Mouse (Mus musculus): ENCODE results near the gene Lgr4. TPM values are rescaled to one million over a fixed set of nuclear protein-coding genes. Genes with fewer than 3 reads are reported as not detected.
"Not testable (repeated sequence)": the region's sequence is repeated elsewhere in the genome, so short reads cannot be mapped to it uniquely, and the experiment has no call there.

Gene Lgr4
- total RNA-seq (2014; rRNA removed; ENCODE audit: low replicate concordance) (49.7 and 61.2 TPM in 2 replicates), polyA plus RNA-seq (2015; fragmentation: Nextera tagmentation; extraction: Ambion mirVana) (10.2 and 10.9 TPM in 2 replicates)

DNA sequence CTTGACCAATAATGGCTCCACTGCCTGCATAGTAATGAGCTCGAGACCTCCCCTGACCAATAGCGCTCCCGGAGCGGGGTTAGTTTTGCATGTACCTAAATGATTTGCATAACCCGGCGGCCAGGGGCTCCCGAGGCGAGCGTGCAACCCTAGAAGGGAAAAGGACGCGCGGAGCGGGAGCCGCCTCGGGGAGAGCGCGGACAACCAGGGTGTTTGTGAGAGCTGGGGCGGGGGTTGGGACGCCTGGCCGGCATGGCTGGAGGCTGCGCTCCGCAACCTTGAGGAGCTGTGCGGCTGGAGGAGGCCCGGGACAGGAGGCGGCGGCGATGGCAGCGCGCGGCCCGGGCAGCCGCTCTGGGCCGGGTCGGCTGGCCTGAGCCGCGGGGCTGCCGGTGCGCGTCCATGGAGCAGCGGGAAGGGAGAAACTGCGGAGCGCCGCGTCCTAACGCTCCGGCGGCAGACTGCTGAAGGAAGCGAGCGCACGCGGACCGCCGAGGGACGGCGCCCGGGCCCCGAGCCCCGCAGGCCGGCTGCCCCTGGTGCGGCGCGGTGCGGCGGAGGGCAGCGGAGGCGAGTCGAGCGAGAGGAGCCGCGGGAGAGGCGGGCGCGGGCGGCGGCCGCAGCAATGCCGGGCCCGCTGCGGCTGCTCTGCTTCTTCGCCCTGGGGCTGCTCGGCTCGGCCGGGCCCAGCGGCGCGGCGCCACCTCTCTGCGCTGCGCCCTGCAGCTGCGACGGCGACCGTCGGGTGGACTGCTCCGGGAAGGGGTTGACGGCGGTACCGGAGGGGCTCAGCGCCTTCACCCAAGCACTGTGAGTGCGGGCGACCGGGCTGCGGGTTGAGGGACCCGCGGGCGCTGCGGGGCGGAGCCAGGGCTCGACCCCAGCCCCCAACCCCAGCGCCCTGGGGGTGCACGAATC lies at the start of gene Lgr4:
TSS of gene Lgr4 (plus strand) at position 152 of the 918 bp plus-strand sequence.
- Histone ChIP-seq H3K27me3 (ENCODE audit: control insufficient read depth, insufficient read depth, low read length) (no peaks in the 10 kb centered on the region), H3K27ac (ENCODE audit: low read depth) (peak within 1 kb of the TSS; percentile 100), H3K36me3 (replicated peaks; ENCODE audit: control insufficient read depth, insufficient read depth, low read length) (no peaks in the 10 kb centered on the region), H3K4me2 (ENCODE audit: low read depth, low read length) (peak within 1 kb of the TSS; percentile 84), H3K4me1 (ENCODE audit: control insufficient read depth, insufficient read depth) (peaks cover 34% of the 10 kb centered on the region), H3K9me3 (replicated peaks; ENCODE audit: control insufficient read depth, low read length) (no peaks in the 10 kb centered on the region), H3K4me3 (ENCODE audit: low read depth, low read length) (peak within 1 kb of the TSS; percentile 73), H3K9ac (replicated peaks; ENCODE audit: low read depth, low read length) (peak within 1 kb of the TSS; percentile 90)
- under 1% methylated on average over 77 of the region's 111 CpGs for WGBS
- peak; percentile 99 for DNase-seq (ENCODE audit: low spot score)
- peak; percentile 98 for ATAC-seq (ENCODE audit: insufficient read depth, low read depth)
- TF ChIP-seq CTCF (IDR thresholded peaks at IDR 0.05; ENCODE audit: low read depth): no peak

DNA sequence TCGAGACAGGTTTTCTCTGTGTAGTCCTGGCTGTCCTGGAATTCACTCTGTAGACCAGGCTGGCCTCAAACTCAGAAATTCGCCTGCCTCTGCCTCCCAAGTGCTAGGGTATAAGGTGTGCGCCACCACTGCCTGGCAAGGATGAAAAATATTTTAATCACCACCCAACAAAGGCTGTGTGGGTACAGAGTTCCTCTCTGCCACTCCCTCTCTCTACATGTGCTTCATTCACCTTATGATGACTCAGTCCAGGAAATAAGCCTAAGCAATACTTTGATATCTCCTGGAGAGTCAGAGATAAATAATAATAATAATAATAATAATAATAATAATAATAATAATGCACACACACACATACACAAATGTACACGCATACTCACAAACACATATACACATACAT lies 38.0 kb upstream of the Lgr4 start:
- not testable (repeated sequence) for H3K9ac ChIP-seq (replicated peaks; ENCODE audit: low read depth, low read length); H3K4me3 ChIP-seq (ENCODE audit: low read depth, low read length); H3K9me3 ChIP-seq (replicated peaks; ENCODE audit: control insufficient read depth, low read length); H3K27me3 ChIP-seq (ENCODE audit: control insufficient read depth, insufficient read depth, low read length); ATAC-seq (ENCODE audit: insufficient read depth, low read depth); H3K4me2 ChIP-seq (ENCODE audit: low read depth, low read length); H3K36me3 ChIP-seq (replicated peaks; ENCODE audit: control insufficient read depth, insufficient read depth, low read length); DNase-seq (ENCODE audit: low spot score); H3K27ac ChIP-seq (ENCODE audit: low read depth); H3K4me1 ChIP-seq (ENCODE audit: control insufficient read depth, insufficient read depth)
- WGBS: 70% methylated on average over 4 of the region's 4 CpGs

GRCm38 (mm10) chr2:109881111-109881510 lies 36.3 kb upstream of the Lgr4 start:
- Histone ChIP-seq H3K9ac (replicated peaks; ENCODE audit: low read depth, low read length) (no peak overlapping the region), H3K4me2 (ENCODE audit: low read depth, low read length) (no peak overlapping the region), H3K27me3 (ENCODE audit: control insufficient read depth, insufficient read depth, low read length) (no peaks in the 10 kb centered on the region), H3K9me3 (replicated peaks; ENCODE audit: control insufficient read depth, low read length) (peaks cover 5% of the 10 kb centered on the region; the same call in 1 of the 2 replicates), H3K36me3 (replicated peaks; ENCODE audit: control insufficient read depth, insufficient read depth, low read length) (no peaks in the 10 kb centered on the region), H3K4me3 (ENCODE audit: low read depth, low read length) (no peak overlapping the region), H3K27ac (ENCODE audit: low read depth) (no peak overlapping the region), H3K4me1 (ENCODE audit: control insufficient read depth, insufficient read depth) (no peaks in the 10 kb centered on the region)
- ATAC-seq (ENCODE audit: insufficient read depth, low read depth) (no peak), DNase-seq (ENCODE audit: low spot score) (no peak)
- WGBS: 44% methylated on average over 2 of the region's 2 CpGs
- TF ChIP-seq EP300 (IDR thresholded peaks at IDR 0.05; ENCODE audit: low read depth) (no peak), CTCF (IDR thresholded peaks at IDR 0.05; ENCODE audit: low read depth) (no peak)

- Histone ChIP-seq H3K4me2 (ENCODE audit: low read depth, low read length) (no peak overlapping the region), H3K9me3 (replicated peaks; ENCODE audit: control insufficient read depth, low read length) (peaks cover 5% of the 10 kb centered on the region; the same call in 1 of the 2 replicates), H3K27ac (ENCODE audit: low read depth) (no peak overlapping the region), H3K4me3 (ENCODE audit: low read depth, low read length) (no peak overlapping the region), H3K4me1 (ENCODE audit: control insufficient read depth, insufficient read depth) (no peaks in the 10 kb centered on the region), H3K36me3 (replicated peaks; ENCODE audit: control insufficient read depth, insufficient read depth, low read length) (no peaks in the 10 kb centered on the region), H3K9ac (replicated peaks; ENCODE audit: low read depth, low read length) (no peak overlapping the region), H3K27me3 (ENCODE audit: control insufficient read depth, insufficient read depth, low read length) (no peaks in the 10 kb centered on the region)
- ATAC-seq (ENCODE audit: insufficient read depth, low read depth) (no peak), DNase-seq (ENCODE audit: low spot score) (no peak)
- TF ChIP-seq CTCF (IDR thresholded peaks at IDR 0.05; ENCODE audit: low read depth) (no peak), EP300 (IDR thresholded peaks at IDR 0.05; ENCODE audit: low read depth) (no peak)
- WGBS: 48% methylated on average over 1 of the region's 1 CpGs
Observed at GRCm38 (mm10) chr2:109881625-109882024, 35.8 kb upstream of the Lgr4 start.

- H3K27ac ChIP-seq (ENCODE audit: low read depth): no peak overlapping the region
Observed at GRCm38 (mm10) chr2:109884106-109884505, 33.3 kb upstream of the Lgr4 start.

More at GRCm38 (mm10) chr2:109884106-109884505, 33.3 kb upstream of the Lgr4 start:
- Histone ChIP-seq H3K36me3 (replicated peaks; ENCODE audit: control insufficient read depth, insufficient read depth, low read length) (no peaks in the 10 kb centered on the region), H3K4me1 (ENCODE audit: control insufficient read depth, insufficient read depth) (no peaks in the 10 kb centered on the region), H3K9ac (replicated peaks; ENCODE audit: low read depth, low read length) (no peak overlapping the region), H3K27me3 (ENCODE audit: control insufficient read depth, insufficient read depth, low read length) (no peaks in the 10 kb centered on the region), H3K4me3 (ENCODE audit: low read depth, low read length) (no peak overlapping the region), H3K4me2 (ENCODE audit: low read depth, low read length) (no peak overlapping the region), H3K9me3 (replicated peaks; ENCODE audit: control insufficient read depth, low read length) (peaks cover 5% of the 10 kb centered on the region; the same call in 1 of the 2 replicates)
- ATAC-seq (ENCODE audit: insufficient read depth, low read depth): peak; percentile 67; the same call in 1 of the 2 replicates
- TF ChIP-seq CTCF (IDR thresholded peaks at IDR 0.05; ENCODE audit: low read depth) (no peak), EP300 (IDR thresholded peaks at IDR 0.05; ENCODE audit: low read depth) (no peak)
- 52% methylated on average over 4 of the region's 4 CpGs for WGBS
- DNase-seq (ENCODE audit: low spot score): peak; percentile 19

All from heart, postnatal 0 days (tissue).